Mouse (Mus musculus): ENCODE measurements around the gene Ffar1. TPM values are rescaled to one million over a fixed set of nuclear protein-coding genes. Genes with fewer than 3 reads are reported as not detected.
A peak's percentile ranks its signal among the peaks of the same experiment; 100 is the strongest.
"Not testable (repeated sequence)": the region's sequence is repeated elsewhere in the genome, so short reads cannot be mapped to it uniquely, and the experiment has no call there.

The Ffar1 gene
- polyA plus RNA-seq, 1 experiment from 2014 or later: not detected

DNA sequence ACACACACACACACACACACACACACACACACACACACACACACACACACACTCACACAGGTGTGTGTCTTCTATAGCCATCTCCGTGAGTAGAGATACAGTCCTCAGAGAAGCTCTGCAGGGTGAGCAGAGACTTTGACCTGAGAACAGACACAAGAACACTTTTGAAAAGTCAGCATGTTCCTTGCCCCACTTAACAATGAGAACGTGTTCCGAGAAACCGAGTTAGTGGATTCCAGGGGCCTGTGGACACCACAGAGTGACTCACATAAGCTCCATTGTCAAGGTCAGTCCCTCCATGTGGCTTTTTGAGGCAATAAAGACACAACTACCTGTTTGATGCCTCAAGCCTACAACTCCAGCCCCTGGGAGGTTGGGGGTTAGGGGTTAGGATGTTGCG, 14.0 kb downstream of the Ffar1 start:
- Histone ChIP-seq H3K4me1 (peaks cover 6% of the 10 kb centered on the region; the same call in 1 of the 2 replicates), H3K4me2 (replicated peaks) (no peak overlapping the region), H3K27me3 (no peaks in the 10 kb centered on the region), H3K4me3 (no peak overlapping the region), H3K9me3 (no peaks in the 10 kb centered on the region), H3K9ac (replicated peaks) (no peak overlapping the region), H3K27ac (replicated peaks) (no peak overlapping the region), H3K36me3 (no peaks in the 10 kb centered on the region)
- ATAC-seq (ENCODE audit: low FRiP score, low read depth): no peak
- WGBS: 83% methylated on average over 5 of the region's 5 CpGs

DNA sequence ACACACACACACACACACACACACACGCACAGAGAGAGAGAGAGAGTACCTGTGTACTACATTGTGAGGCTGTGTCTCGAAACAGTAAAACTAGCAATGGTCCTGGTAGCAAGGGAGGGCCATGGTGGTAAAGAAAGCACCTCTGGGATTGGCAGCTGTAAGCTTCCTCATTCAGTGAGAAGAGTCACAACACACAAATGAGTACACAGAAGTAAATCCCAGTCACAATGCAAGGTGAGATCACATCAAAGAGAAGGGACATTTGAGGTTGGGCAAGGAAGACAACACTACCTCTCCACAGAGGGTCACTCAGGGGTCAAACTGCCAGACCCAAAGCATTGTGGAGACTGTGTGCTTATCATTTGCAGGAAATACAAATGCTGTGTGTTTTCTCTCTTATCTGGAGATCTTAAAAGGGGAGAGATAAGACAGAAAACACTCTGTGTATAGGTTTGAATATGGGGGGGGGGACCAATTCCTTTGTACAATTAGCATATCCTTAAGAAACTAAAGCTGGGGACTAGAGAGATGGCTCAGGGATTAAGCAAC, 14.8 kb downstream of the Ffar1 start:
- no peaks in the 10 kb centered on the region for H3K27me3 ChIP-seq
- H3K27ac ChIP-seq (replicated peaks): no peak overlapping the region
- 71% methylated on average over 2 of the region's 2 CpGs for WGBS
- H3K4me2 ChIP-seq (replicated peaks): no peak overlapping the region
- H3K4me1 ChIP-seq: peaks cover 6% of the 10 kb centered on the region; the same call in 1 of the 2 replicates
- ATAC-seq (ENCODE audit: low FRiP score, low read depth): no peak
- no peak overlapping the region for H3K4me3 ChIP-seq
- no peaks in the 10 kb centered on the region for H3K36me3 ChIP-seq
- no peak overlapping the region for H3K9ac ChIP-seq (replicated peaks)
- H3K9me3 ChIP-seq: no peaks in the 10 kb centered on the region

DNA sequence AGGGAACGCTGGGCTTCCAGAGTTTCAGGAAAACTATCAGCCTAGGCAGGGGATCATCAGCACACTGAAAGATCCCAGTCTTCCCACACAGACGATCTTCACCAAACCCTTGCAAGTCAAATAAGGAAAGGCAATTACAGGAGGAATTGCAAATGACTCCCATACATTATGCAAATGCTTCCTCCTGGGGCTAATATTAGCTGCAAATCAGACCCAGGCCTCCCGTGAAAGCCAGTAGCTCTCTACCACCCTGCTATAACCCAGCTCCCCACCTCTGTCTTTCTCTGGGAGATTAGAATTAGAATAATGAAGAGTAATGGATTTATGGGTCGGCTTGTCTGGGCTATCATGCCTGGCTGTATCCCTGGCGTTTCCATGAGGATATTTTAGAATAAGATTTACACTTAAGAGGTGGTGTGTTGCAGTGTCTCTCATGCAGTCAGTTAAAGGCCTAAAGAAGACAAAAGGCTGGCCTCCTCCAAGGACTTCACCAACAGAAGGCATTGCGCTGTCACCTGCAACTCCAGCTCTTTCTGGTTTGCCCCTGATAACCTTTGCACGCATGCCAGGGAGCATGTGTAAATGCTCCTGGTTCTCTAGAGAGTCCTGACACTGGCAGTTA, 16.6 kb downstream of the Ffar1 start:
- Histone ChIP-seq H3K9me3 (no peaks in the 10 kb centered on the region), H3K4me1 (peaks cover 6% of the 10 kb centered on the region; the same call in 1 of the 2 replicates), H3K4me2 (replicated peaks) (no peak overlapping the region; the same call in 1 of the 2 replicates), H3K4me3 (no peak overlapping the region), H3K9ac (replicated peaks) (no peak overlapping the region), H3K27me3 (no peaks in the 10 kb centered on the region), H3K27ac (replicated peaks) (peak overlapping the region; percentile 56), H3K36me3 (no peaks in the 10 kb centered on the region)
- 36% methylated on average over 7 of the region's 7 CpGs for WGBS
- ATAC-seq (ENCODE audit: low FRiP score, low read depth): no peak

DNA sequence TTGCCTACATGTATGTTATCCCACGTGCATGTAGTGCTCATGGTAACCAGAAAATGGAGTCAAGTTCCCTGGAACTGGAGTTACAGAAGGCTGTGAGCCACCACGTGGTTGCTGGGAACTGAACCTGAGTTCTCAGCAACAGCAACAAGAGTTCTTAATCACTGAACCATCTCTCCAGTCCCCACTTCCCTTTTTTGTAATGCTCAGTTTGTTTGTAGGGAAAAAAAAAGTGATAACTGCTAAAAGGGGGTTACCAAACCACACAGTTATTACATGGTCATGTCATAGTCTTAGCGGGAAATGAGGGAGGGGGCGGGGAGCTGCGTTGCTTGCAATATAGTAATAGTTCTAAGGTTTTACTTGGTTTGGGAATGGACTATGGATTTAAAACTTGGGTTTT, 19.3 kb downstream of the Ffar1 start:
- WGBS: 92% methylated on average over 5 of the region's 5 CpGs
- Histone ChIP-seq H3K4me3 (no peak overlapping the region), H3K9ac (replicated peaks) (no peak overlapping the region), H3K36me3 (no peaks in the 10 kb centered on the region), H3K27ac (replicated peaks) (no peak overlapping the region), H3K27me3 (no peaks in the 10 kb centered on the region), H3K4me2 (replicated peaks) (no peak overlapping the region), H3K9me3 (no peaks in the 10 kb centered on the region), H3K4me1 (peaks cover 6% of the 10 kb centered on the region; the same call in 1 of the 2 replicates)
- ATAC-seq (ENCODE audit: low FRiP score, low read depth): no peak

DNA sequence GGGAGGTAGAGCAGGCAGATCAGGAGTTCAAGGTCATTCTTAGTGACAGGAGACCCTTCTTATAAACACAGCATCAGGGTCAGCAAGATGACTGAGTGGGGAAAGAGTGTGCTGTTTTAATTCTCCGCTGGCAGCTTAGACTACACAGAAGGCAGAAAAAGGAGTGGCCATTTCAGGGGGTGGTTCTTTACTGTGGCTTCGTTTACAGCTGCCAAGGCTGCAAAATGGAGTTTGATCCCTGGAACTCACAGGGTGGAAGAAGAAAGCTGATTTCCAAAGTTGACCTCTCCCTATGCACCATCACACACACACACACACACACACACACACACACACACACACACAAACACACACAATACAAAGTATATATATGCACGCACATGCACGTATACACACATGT, 20.0 kb downstream of the Ffar1 start:
- Histone ChIP-seq H3K36me3 (no peaks in the 10 kb centered on the region), H3K9me3 (no peaks in the 10 kb centered on the region), H3K27ac (replicated peaks) (no peak overlapping the region), H3K4me2 (replicated peaks) (no peak overlapping the region), H3K9ac (replicated peaks) (no peak overlapping the region), H3K27me3 (no peaks in the 10 kb centered on the region), H3K4me3 (no peak overlapping the region), H3K4me1 (peaks cover 6% of the 10 kb centered on the region; the same call in 1 of the 2 replicates)
- WGBS: 73% methylated on average over 4 of the region's 4 CpGs
- ATAC-seq (ENCODE audit: low FRiP score, low read depth): no peak

DNA sequence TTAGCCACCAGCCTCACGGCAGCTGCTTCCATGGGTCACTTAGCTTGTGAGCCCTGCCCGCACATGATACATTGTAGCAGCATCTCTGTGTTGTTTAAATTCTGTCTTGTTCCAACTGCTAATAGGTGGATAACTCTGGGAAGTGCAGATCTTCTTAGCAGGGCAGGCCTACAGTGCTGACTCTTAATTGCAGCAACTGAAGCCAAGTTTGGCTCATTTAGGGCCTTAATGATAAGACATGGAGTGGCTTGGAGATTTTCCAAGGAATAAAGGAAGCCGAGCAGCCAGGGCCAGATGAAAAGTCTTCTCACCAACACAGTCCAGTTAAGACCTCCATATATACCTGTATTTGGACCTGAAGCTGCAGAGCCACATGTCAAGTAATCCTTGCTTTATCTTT, 21.1 kb downstream of the Ffar1 start:
- no peak overlapping the region for H3K27ac ChIP-seq (replicated peaks)
- H3K4me3 ChIP-seq: no peak overlapping the region
- WGBS: 78% methylated on average over 3 of the region's 3 CpGs
- H3K9me3 ChIP-seq: no peaks in the 10 kb centered on the region
- no peak overlapping the region for H3K4me2 ChIP-seq (replicated peaks)
- H3K27me3 ChIP-seq: no peaks in the 10 kb centered on the region
- peaks cover 6% of the 10 kb centered on the region; the same call in 1 of the 2 replicates for H3K4me1 ChIP-seq
- H3K36me3 ChIP-seq: no peaks in the 10 kb centered on the region
- no peak overlapping the region for H3K9ac ChIP-seq (replicated peaks)
- no peak for ATAC-seq (ENCODE audit: low FRiP score, low read depth)

DNA sequence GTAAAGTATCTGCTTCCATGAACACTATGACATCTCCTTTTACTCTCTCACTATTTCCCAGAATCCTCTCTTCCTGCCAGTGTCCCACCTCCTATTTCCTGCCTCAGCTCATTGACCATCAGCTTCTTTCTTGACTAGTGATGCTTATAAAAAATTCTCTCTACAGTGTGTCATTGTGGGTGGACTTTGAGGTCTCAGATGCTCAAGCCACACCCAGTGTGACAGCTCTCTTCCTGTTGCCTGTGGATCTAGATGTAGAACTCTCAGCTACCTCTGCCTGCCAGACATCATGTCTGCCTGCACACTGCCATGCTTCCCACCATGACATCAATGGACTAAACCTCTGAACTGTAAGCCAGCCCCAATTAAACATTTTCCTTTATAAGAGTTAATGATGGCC, 24.1 kb downstream of the Ffar1 start:
- no peaks in the 10 kb centered on the region for H3K9me3 ChIP-seq
- no peak overlapping the region for H3K4me2 ChIP-seq (replicated peaks)
- no peak overlapping the region for H3K27ac ChIP-seq (replicated peaks)
- no peak overlapping the region for H3K9ac ChIP-seq (replicated peaks)
- H3K27me3 ChIP-seq: no peaks in the 10 kb centered on the region
- no peaks in the 10 kb centered on the region for H3K4me1 ChIP-seq
- no peaks in the 10 kb centered on the region for H3K36me3 ChIP-seq
- ATAC-seq (ENCODE audit: low FRiP score, low read depth): no peak
- H3K4me3 ChIP-seq: no peak overlapping the region

DNA sequence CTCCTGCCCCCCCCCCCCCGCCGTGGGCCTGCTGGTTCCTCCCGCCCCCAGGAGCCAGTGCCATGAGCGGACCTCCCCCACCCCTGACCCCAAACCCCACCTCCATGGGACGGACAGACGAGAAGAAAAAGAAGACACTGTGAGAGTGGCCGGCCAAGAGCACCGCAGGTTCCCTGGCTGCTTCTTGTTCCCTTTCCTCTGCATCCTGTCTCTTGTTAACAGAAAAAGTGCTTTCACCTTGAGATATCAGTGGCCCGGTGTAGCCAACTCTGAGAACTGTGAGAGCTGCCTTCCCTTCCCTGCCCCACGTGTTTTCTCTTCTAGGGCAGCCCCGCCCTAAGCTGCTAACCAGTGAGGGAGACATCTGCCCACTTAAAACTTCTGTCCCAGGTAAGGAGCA, 28.7 kb downstream of the Ffar1 start:
- H3K4me2 ChIP-seq (replicated peaks); H3K4me1 ChIP-seq; H3K9ac ChIP-seq (replicated peaks); ATAC-seq (ENCODE audit: low FRiP score, low read depth); H3K27ac ChIP-seq (replicated peaks); H3K9me3 ChIP-seq; H3K36me3 ChIP-seq; H3K27me3 ChIP-seq; H3K4me3 ChIP-seq: not testable (repeated sequence)
- 59% methylated on average over 9 of the region's 11 CpGs for WGBS

DNA sequence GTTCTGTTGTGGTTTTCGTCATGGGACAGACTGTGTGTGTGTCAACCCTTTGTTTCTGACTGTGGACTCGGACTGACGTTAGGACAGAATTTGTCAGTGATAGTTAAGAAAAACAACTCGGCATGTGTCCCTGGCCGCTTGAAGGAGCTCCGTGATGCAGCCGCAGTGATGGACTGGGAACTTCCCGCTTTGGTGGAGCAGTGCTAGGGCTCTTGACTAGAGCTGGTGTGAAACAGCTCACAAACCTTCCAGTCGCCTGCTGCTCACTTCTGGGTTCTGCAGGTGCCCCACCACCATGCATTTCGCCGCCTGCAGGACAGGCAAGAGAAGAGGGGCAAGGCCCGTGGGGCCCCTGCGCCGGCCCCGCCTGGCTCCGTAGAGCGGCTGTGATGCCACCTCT, 29.1 kb downstream of the Ffar1 start:
- no peak for ATAC-seq (ENCODE audit: low FRiP score, low read depth)
- 74% methylated on average over 17 of the region's 17 CpGs for WGBS

DNA sequence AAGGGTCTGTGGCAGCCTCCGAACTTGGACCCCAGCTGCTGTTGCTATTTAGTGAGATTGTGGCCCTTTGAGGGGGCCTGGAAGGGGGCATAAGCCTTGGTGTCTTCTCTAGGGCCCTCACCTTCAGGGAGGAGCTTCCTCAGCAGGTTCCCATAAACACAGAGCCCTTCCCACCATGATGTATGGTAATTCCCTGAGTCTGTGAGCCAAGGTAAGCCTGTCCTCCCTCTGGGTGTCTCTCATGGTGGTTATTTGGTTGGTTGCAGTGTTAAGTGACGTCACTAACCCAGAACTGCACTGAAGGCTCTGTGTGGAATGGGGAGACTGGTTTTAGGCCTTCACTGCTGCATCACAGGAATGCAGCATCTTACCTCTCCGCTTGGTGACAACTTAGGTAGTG, 31.9 kb downstream of the Ffar1 start:
- H3K27me3 ChIP-seq: 0 out of 2 replicates have a peak, but pooled peaks cover 3% of the 10 kb centered on the region

More for the DNA sequence above, 29.1 kb downstream of the Ffar1 start:
- 0 out of 2 replicates have a peak, but pooled peaks cover 3% of the 10 kb centered on the region for H3K27me3 ChIP-seq
- no peaks in the 10 kb centered on the region for H3K4me1 ChIP-seq
- H3K4me3 ChIP-seq: no peak overlapping the region
- no peaks in the 10 kb centered on the region for H3K36me3 ChIP-seq
- no peak overlapping the region for H3K27ac ChIP-seq (replicated peaks)
- no peak overlapping the region for H3K4me2 ChIP-seq (replicated peaks)
- no peaks in the 10 kb centered on the region for H3K9me3 ChIP-seq
- no peak overlapping the region for H3K9ac ChIP-seq (replicated peaks)

DNA sequence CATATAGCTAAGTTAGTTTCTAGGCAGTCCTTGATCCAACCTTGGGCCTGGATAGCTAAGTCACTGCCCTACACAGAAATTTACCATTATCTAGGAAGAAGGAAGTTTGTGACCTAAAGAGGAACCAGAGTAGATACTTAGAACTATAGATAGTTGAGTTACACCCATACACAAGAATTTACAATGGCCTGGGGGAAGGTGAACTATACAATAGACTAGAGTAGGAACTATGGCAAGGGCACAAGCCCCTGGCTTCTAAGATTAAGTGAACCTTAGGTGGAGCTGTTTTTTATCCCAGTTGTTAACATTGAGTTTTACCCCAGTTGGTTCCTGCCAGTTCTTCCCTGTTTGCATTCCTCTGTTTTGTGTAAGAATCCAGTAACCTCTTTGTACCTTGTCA, 32.5 kb downstream of the Ffar1 start:
- H3K4me1 ChIP-seq; H3K9me3 ChIP-seq; H3K4me2 ChIP-seq (replicated peaks); H3K36me3 ChIP-seq; H3K4me3 ChIP-seq; H3K9ac ChIP-seq (replicated peaks); ATAC-seq (ENCODE audit: low FRiP score, low read depth); H3K27me3 ChIP-seq; H3K27ac ChIP-seq (replicated peaks): not testable (repeated sequence)

More for the DNA sequence above, 31.9 kb downstream of the Ffar1 start:
- Histone ChIP-seq H3K9me3 (no peaks in the 10 kb centered on the region), H3K36me3 (no peaks in the 10 kb centered on the region), H3K4me2 (replicated peaks) (no peak overlapping the region), H3K27ac (replicated peaks) (no peak overlapping the region), H3K9ac (replicated peaks) (no peak overlapping the region), H3K4me3 (no peak overlapping the region), H3K4me1 (no peaks in the 10 kb centered on the region)
- WGBS: 67% methylated on average over 3 of the region's 3 CpGs
- no peak for ATAC-seq (ENCODE audit: low FRiP score, low read depth)

DNA sequence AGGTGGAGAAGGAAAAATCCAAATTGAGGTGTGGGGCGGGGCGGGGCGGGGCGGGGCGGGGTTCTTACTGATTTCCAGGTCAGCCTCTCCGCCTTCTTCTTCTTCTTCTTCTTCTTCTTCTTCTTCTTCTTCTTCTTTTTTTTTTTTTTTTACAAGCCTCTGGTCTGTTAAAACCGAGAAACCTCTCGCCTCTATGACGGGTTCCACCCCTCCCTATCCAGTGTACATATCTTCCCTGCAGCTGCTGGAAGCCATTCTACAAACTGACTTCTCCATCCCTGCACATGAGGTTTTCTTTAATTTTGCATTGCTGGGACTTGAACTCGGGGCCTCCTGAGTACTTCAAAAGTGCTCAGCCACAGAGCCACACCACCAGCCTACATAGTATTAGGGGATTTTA, 34.7 kb downstream of the Ffar1 start:
- H3K27ac ChIP-seq (replicated peaks): no peak overlapping the region
- WGBS: 89% methylated on average over 10 of the region's 10 CpGs
- H3K9ac ChIP-seq (replicated peaks): no peak overlapping the region
- 0 out of 2 replicates have a peak, but pooled peaks cover 3% of the 10 kb centered on the region for H3K27me3 ChIP-seq
- no peak overlapping the region for H3K4me2 ChIP-seq (replicated peaks)
- no peaks in the 10 kb centered on the region for H3K36me3 ChIP-seq
- H3K4me1 ChIP-seq: no peaks in the 10 kb centered on the region
- no peaks in the 10 kb centered on the region for H3K9me3 ChIP-seq
- ATAC-seq (ENCODE audit: low FRiP score, low read depth): no peak
- H3K4me3 ChIP-seq: no peak overlapping the region

DNA sequence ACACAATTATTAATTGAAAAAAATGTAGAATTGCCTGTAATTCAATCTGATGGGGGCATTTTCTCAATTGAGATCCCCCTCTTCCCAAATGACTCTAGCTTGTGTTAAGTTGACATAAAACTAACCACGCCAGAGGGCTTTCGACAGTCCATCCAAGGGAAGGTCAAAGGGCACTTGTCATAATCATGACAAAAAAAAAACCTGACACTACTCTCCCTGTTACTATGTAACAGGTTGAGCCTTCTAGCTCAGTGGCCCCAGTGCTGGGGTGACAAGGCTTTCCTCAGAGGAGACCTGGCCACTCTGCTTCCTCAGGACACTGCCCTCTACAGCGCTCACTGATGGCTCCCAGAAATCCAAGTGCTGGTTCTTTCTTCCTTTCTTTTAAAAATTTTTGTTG, 37.1 kb downstream of the Ffar1 start:
- no peaks in the 10 kb centered on the region for H3K36me3 ChIP-seq

More for the DNA sequence above, 37.1 kb downstream of the Ffar1 start:
- H3K4me1 ChIP-seq: no peaks in the 10 kb centered on the region
- H3K27ac ChIP-seq (replicated peaks): no peak overlapping the region
- WGBS: 92% methylated on average over 3 of the region's 3 CpGs
- no peak overlapping the region for H3K4me3 ChIP-seq
- no peaks in the 10 kb centered on the region for H3K9me3 ChIP-seq
- no peak overlapping the region for H3K9ac ChIP-seq (replicated peaks)
- 0 out of 2 replicates have a peak, but pooled peaks cover 2% of the 10 kb centered on the region for H3K27me3 ChIP-seq
- H3K4me2 ChIP-seq (replicated peaks): no peak overlapping the region
- ATAC-seq (ENCODE audit: low FRiP score, low read depth): no peak

Data from midbrain, embryonic 12.5 days (tissue).